Mouse (Mus musculus): Measurements from ENCODE around the gene Mapk8ip2. TPM values are rescaled to one million over a fixed set of nuclear protein-coding genes. Genes with fewer than 3 reads are reported as not detected.
"Not testable (repeated sequence)": the region's sequence is repeated elsewhere in the genome, so short reads cannot be mapped to it uniquely, and the experiment has no call there.

The Mapk8ip2 gene
- under 1 TPM in 3 of 4 experiments, not detected in 1; 0.10 to 0.65 (median 0.56) TPM for total RNA-seq (2022)

DNA sequence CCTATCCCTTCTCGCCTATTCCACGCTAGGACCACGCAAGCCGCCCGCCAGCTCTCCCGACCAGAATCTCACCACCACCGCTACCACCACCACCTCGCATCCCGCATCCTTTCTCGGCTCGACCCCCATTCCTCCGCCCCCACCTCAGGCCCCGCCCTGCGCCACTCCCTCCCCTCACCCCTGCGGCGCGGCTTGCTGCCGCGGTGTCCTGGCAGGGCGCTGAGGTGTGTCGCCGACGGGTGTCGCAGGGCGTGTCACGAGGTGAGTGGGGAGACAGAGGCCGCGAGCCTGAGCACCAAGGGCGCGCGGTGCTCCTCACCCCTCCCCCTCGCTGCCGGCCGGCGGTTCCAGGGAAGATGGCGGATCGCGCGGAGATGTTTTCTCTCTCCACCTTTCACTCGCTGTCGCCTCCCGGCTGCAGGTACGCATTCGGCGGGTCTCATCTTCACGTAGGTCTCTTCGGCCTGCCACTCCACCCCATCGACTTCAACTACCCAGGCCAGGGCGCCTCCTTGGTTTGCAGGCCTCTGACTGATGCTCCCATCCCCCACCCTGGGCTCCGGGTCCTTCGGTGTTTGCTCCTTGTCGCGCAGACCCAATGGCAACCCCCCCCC is at the start of gene Mapk8ip2:
TSS of gene Mapk8ip2 (plus strand) at position 49 of the 614 bp plus-strand sequence.
- DNase-seq (ENCODE audit: low spot score in 2 of 2) = no peak

DNA sequence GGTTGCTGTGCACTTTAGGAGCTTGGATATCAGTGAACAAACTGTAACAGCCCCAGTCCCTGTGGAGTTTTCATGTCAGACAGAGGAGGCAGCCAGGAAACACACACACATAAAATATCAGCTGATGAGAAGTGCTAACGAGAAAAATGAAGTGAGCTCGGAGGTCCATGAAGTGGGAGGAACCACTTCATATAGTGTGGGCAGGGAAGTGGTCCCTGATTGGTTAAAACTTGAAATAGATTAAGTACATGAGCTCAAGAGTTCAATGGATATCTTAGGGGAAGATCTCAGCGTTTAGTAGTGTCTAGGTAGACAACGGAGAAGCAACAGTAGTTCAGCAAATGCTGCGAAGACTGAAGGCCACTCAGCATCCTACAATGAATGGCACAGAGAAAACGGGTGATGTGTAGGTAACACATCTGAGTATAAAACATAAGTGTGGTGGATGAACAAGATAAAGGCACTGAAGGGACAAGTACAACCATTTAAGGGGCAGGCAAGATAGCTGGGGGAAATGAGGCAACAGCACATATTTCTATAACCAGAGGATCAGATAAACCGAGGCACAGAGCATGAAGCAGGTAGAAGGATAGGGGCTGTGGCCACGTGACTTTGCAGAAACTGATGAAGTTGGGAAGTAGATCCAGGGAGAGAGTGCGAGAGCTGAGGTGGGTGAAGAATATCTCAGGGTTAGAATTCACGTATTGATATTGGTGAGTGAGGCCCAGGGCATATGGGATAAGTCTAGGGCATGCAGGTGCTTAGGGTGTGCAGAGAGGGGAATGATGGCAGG is 48.7 kb upstream of the Mapk8ip2 start:
- no peak for DNase-seq (ENCODE audit: low spot score in 2 of 2)

DNA sequence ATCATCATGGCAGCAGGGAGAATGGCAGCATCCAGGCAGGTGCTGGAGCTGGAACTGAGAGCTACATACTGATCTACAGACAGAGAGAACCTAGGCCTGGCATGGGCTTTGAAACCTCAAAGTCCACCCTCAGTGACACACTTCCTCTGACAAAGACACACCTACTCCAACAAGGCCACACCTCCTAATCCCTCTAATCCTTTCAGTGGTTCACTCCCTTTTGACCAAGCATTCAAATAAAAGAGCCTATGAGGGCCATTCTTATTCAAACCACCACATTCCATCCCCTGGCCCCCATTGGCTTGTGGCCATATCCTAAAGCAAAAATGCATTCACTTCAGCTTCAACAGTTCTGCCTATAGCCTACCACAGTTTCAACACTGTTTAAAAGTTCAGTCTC is 47.0 kb upstream of the Mapk8ip2 start:
- DNase-seq (ENCODE audit: low spot score in 2 of 2) = no peak

DNA sequence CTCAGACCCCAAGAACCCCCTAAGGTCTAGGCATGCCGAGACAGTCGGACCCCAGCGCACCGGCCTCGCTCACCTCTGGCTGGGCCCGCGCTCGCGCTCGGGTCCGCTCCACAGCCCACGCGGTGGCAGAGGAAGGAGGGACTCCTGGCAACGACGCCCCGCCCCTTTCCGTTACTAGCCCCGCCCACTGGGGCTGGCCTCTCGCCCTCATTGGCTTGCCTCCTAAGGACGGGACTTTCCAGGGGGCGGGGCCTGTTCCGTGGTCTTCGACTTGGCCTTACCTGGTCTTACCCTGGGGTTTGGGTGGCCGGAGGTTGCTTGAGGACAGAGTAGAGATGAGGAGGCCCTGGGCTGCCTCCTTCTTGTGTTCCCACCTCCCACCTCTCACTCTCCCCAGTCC is 43.6 kb upstream of the Mapk8ip2 start, which contains the start of gene Syce3:
TSS of gene Syce3 (minus strand) at position 386 of the 400 bp plus-strand sequence.
- no peak for DNase-seq (ENCODE audit: low spot score in 2 of 2)

DNA sequence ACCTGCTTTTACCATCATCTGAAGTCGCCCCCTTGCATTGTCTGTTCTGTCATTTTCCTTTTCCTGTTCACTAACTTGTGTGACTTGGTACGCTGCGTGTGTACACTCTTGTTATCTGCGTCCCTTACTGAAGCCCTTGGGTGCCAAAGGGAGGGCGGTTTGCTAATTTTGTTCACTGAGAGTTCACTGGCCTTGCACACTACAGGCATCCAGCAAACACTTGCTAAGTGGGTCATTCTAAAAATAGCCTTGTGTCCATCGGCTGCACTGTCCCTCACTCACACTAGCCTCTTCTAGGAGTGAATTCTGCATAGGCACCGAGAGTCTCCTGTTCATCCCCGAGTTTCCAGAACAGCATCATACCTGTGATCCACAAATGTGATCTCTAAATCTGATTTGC is 38.4 kb upstream of the Mapk8ip2 start:
- no peak for DNase-seq (ENCODE audit: low spot score in 2 of 2)

DNA sequence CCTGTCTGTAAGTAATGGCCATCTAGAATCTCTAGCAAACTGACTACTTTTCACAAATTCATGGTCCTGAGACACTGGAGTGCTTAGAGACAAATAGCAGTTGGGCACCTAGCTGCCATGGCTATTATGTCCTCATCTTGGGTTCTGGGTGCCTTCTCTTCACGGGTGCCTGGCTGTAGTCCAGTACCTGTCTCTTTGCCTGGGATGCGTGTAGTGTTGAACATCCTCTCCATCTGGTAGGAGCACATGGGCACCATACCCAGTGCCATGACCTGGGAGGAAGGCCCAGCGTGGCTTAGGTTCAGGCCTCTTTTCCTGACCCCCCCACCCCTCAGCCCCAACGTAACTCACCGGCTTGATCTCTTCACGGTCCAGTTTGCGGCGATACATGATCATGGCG is 31.8 kb upstream of the Mapk8ip2 start:
- DNase-seq (ENCODE audit: low spot score in 2 of 2) = no peak

DNA sequence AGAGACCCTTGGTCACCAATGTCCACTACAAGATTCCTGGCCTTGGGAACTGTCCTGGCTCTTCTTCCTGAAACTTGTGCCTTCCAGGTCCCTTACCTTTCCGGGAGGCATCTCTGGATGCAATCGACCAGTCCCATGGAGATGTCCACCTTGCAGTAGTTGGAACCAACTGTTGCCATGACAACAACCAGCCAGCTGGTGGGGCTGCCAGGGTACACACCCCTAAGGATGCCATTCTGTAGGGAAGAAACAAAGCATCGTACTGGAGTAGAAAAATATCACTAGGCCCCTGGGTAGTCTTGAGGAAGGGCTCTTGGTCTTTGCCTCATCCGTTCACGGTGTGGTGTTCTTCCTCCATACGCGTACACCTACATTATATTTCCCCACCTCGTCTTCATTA is 29.1 kb upstream of the Mapk8ip2 start:
- DNase-seq (ENCODE audit: low spot score in 2 of 2) = no peak

DNA sequence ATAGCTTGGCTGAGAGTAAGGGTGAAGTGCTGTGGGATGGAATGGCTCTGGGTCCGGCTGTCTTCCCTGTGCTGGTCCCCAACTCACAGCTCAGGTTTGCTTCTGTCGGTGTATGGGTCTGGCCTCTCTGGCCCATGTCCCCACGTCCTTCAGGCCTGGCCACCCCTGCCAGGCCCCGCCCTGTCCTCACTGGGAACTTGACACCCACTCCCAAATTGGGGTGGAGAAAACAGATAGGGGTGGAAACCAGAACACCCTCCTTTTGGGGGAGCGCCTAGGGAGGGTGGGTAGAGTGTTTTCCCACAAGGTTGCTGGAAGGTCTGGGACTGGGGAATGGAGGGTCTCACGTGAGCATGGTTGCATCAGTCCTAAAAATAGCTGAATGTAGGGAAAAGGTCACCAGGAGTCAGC is 28.0 kb upstream of the Mapk8ip2 start, which contains the start of gene Cpt1b:
TSS of gene Cpt1b (minus strand) at position 153 of the 411 bp plus-strand sequence.
- DNase-seq (ENCODE audit: low spot score in 2 of 2) = peak; percentile 72 to 78

DNA sequence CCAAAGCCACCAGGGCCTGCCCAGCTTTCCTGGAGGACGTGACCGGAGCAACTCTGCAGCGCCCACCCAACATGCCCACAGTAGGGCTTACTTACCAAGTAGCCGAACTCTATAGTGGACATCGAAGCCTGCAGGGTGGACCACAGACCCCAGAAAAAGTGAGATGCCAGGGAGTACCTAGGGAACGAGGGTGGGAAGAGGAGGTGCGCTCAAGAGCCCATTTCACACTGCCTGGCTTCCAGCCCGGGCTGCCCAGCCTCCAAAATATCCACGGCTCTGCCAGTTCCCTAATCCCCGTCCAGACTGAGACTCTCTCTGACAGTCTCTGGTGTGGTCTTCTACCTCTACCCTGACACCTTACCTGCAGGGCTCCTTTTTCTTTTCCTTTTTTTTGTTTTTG is 27.0 kb upstream of the Mapk8ip2 start:
- no peak for DNase-seq (ENCODE audit: low spot score in 2 of 2)

DNA sequence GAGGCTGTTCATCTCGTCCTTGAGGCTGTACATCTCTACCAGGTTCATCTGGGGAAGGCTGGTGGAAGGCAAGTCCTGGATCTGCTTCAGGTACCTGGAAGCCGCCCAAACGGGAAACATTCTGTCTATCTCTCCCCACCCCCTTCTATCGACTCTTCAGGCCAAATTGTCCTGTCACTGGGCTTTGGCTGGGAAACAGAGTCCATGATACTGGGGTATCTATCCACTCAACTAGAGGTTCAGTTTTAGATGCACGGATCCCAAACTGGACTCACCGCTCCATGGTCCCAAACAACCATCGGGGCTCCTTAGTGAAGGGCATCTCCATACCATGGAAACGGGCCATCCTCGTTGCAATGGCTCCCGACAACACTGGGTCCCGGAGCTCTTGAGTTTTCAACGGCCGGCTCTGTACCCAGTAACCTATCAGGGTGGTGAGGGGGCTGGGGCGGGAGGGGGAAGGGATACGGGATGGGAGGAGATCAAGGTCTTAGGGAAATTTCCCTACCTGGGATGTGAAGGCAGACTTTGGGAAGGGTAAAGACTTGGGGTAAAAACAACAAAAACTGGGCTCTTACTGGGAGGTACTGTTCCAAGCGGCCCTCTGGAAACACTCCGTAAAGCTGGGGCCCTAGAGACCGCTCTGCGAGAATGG is 25.4 kb upstream of the Mapk8ip2 start:
- no peak for DNase-seq (ENCODE audit: low spot score in 2 of 2)

DNA sequence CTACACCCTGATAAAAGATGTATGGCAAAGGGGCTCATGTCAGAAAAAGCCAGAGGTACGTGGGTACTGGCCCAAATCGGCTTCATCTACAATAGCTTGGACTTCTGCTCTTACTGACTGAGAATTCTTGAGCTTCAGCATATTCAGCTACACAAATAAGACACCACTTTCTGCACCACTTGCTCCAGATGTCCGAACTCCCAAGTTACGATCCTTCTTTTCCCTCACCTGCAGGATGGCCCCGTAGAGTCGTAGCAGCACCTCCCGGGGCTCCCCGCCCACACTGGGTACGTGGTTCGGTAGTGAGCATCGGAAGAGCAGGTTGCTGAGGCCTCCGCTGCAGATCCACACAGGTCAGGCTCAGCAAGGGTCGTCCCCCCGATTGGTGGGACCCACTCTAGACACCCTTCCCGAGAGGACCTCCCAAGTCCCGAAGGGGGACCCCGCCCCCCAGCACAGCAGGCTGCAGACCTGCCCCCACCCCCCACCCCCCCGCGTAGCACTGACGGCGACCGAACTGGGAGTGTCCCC is 24.8 kb upstream of the Mapk8ip2 start:
- DNase-seq (ENCODE audit: low spot score in 2 of 2) = no peak

DNA sequence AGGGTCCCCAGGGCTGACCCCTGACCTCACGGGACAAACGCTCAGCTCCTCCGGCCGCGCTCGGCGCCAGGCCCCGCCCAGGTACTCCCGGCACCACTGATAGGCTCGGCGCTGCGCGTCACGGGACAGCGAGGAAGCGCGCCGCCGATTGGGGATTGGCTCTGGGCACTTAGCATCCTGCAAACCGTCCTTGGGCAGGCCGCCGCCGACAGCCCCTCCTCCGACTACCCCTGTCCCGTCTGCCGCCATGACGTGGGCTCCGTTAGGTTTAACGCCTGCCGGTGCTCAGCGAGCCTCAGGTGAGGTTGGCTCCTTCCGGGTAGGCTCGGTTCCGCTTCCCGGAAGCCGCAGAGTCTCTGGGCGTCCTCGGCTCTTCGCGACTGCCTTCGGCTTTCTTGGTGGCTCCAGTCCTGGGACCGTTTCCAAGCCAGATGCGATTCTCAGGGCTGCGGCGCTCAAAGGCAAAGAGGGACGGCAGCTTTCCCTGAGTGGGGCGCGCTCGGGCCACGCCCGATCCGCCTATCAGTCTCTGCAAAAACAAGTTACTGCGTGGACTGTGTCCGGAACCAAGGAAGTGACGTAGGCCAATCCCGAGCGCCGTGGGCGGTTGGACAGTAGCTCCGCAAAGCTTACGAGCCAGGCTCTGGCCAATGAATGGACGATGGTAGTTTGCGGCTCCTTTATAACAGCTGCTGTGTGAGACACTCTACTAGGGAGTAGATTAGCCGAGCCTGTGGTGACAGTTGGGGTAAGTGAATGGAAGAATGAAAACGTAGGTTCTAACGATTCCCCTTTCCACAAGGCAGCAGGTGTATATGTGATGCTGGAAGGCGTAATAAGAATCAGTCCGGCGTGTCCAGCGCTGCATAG is 24.1 kb upstream of the Mapk8ip2 start, which contains the start of the genes C730034F03Rik, Gm44502 and Chkb:
TSS of gene C730034F03Rik (plus strand) at position 238 of the 870 bp plus-strand sequence.
TSS of gene Gm44502 (minus strand) at position 345 of the 870 bp plus-strand sequence.
TSS of gene Chkb (minus strand) at position 557 of the 870 bp plus-strand sequence.
- peak; percentile 84 to 91 for DNase-seq (ENCODE audit: low spot score in 2 of 2)

DNA sequence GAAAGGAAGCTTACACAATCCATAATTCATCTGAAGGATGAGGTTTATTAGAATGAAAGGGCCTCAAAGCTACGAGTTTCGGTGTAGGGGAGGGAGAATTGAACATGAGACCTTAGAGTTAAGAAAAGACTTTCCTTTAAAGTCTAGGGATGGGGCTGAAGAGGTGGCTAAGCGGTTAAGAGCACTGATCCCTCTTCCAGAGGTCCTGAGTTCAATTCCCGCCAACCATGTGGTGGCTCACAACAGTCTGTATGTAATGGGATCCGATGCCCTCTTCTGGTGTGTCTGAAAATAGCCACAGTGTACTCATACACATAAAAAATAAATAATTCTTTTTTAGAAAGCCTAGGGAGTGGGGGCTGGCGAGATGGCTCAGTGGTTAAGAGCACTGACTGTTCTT is 23.4 kb upstream of the Mapk8ip2 start:
- DNase-seq (ENCODE audit: low spot score in 2 of 2) = no peak

DNA sequence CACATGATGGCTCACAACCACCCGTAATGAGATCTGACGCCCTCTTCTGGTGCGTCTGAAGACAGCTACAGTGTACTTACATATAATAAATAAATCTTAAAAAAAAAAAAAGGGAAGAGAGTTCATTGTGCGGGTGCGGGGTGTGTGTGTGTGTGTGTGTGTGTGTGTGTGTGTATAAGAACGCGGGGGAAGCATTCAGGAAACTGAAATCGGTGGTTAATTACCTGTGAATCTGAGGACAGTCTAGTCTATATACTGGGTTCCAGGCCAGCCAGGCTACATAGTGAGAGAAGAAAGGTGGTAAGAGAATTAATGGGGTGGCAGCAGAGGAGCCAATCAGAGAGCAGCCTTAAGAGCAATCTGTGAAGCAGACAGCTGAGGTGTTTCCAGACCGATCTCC is 22.9 kb upstream of the Mapk8ip2 start:
- not testable (repeated sequence) for DNase-seq (ENCODE audit: low spot score in 2 of 2)

DNA sequence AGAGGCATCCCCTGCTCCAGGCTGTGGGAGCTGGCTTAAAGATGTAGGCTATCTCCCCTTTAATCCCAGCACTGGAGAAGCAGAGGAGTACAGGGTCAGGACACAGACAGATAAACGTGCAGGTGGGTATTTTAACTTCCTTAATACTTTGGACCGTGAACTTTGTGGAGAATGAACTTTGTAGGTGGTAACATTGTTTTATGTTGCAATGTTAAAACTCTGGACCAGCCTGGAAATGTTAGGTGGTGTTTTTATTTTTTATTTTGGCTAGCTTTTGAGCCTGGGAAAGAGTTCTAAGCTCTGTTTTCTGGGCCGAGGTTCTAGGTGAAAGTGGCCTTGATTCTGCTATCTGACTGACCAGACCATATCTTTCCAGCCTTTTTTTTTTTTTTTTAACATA is 22.4 kb upstream of the Mapk8ip2 start:
- no peak for DNase-seq (ENCODE audit: low spot score in 2 of 2)

DNA sequence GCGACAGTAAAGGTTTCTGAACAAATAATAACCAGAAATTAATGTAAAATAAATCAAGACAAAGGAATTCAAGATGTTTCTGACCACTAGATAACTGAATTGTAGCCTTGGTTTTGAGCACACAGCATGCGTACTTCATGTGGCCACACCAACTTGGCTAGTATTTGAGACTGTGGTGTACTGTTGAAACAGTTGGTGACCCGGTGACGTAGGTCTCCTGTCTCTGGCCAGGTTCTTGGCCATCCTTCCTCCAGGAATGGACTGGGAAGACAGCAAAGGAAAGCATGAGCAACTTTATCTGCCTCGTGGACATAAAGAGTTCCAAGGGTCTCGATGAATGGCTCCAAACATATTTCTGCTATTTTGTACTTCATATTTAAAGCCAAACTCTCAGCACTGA is 21.9 kb upstream of the Mapk8ip2 start:
- no peak for DNase-seq (ENCODE audit: low spot score in 2 of 2)

DNA sequence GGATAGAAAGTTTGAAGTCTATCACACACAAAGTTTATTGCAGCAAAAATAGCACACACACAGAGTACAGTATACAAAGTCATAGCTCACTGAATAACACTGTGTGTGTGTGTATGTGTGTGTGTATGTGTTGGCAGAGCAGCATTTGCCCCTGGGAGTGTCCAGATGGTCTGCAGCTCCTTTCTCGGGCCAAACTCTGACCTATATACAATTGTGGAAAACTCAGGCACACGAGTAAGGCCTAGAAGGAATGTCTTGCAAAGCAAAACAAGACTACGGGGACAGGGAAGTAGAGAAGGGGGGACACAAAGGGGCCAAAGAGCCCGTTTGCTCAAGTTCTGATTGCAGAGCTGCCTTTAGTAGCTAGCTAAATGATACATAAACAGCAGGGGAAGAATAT is 20.8 kb upstream of the Mapk8ip2 start:
- no peak for DNase-seq (ENCODE audit: low spot score in 2 of 2)

DNA sequence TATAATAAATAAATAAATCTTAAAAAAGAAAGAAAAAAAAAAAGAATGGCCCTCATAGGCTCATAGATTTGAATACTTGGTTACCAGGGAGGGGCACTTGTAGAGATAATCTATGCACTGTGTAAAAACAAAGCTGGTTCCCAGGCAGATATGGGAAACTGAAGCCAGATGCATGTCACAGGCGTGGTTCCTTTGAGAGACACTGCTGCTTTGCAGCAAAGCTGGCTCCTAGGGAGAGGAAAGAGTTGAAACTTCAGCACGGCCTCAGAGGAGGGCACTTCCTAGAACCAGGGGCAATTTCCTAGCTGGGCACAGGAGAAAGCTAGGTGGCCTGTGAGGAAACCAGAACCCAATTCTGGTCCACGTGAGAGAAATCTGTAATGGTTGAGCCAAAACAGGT is 19.6 kb upstream of the Mapk8ip2 start:
- DNase-seq (ENCODE audit: low spot score in 2 of 2) = no peak

DNA sequence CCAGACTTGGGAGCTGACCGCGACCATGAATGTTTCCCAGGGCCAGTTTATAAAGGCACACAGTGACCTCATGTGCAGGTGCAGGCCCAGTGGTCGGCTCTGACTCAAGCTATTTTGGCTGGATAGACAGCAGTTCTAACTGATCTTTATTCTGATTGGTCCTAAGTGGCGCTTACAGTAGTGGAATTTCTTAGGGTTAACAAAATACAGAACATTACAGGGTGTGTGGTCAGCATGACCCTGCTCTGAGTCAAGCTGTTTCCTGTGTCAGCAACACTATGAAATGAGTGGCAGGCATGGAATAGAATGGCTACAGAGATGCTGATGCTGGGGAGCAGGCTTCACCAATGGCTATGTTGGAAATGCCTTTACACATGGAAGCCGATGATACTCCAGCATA is 17.8 kb upstream of the Mapk8ip2 start:
- no peak for DNase-seq (ENCODE audit: low spot score in 2 of 2)

DNA sequence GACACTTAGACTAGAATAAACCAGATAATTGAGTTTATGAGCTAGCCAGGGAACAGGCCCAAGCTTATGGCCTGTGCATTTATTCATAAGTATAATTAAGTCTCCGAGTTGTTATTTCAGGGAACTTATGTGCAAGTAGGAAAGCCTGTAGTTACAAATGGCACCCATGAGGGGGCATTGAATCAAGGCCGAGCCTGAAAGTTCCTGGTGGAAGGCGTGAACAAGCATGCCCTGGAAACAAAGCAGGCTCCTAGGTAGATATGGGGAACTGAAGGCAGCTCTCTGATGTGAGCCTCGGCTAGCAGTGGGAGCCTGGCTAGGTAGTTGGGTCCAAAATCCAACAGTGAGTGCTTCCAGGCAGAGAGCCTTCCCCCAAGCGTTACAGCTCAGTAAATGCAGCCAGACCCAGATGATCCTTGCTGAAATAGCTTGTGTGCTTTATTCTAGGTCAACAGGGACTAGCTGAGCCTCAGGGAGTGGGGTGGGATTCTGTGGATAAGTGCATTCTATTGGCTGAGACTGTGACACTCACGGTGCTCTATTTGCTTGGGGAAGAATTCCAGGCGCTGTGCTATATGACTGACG is 11.1 kb upstream of the Mapk8ip2 start:
- DNase-seq (ENCODE audit: low spot score in 2 of 2) = no peak

Measured in gastrocnemius, adult 8-10 months (tissue).